Mouse (Mus musculus) thymus, adult 2 months (tissue): ENCODE measurements around the gene Fhad1. TPM values are rescaled to one million over a fixed set of nuclear protein-coding genes. Genes with fewer than 3 reads are reported as not detected.

Experiments used
- DNase-seq: peaks from one replicate; pipeline ENCODE4 v3.0.0; 2021
- H3K27ac ChIP-seq: fragments of 200-500 bp; 2 replicates; pipeline ENCODE4 v1.5.1; 2012; ENCODE audit warnings: low read length, control low read depth; ENCODE audit not compliant: control insufficient read depth, insufficient read depth
- H3K27me3 ChIP-seq: fragments of 200-500 bp; 2 replicates; pipeline ENCODE4 v1.6.1; 2012; ENCODE audit warnings: mild to moderate bottlenecking, low read length, moderate library complexity, mixed read lengths; ENCODE audit not compliant: control insufficient read depth, insufficient read depth
- H3K36me3 ChIP-seq: fragments of 200-500 bp; 2 replicates; pipeline ENCODE4 v1.6.1; 2012; ENCODE audit warnings: mild to moderate bottlenecking, low read length, moderate library complexity; ENCODE audit not compliant: control insufficient read depth, insufficient read depth
- H3K4me1 ChIP-seq: fragments of 200-500 bp; replicated peaks from 2 replicates; pipeline ENCODE4 v1.6.1; 2012; ENCODE audit warnings: low read length; ENCODE audit not compliant: control insufficient read depth, insufficient read depth
- H3K4me3 ChIP-seq: fragments of 200-500 bp; 2 replicates; pipeline ENCODE4 v1.5.1; 2012; ENCODE audit warnings: mild to moderate bottlenecking, low read length, control low read depth, moderate library complexity; ENCODE audit not compliant: control insufficient read depth, insufficient read depth
- CTCF ChIP-seq: fragments of 200-500 bp; IDR thresholded peaks from 2 replicates; pipeline ENCODE4 v1.5.1; 2012; ENCODE audit warnings: mild to moderate bottlenecking, control low read depth, low read length, moderate library complexity, borderline replicate concordance; ENCODE audit not compliant: control insufficient read depth, poor library complexity, insufficient read depth; ENCODE audit errors: extremely low read depth
- POLR2A ChIP-seq: fragments of 200-500 bp; IDR thresholded peaks from 2 replicates; pipeline ENCODE4 v1.6.1; 2012; ENCODE audit warnings: mild to moderate bottlenecking, low read length, control low read depth, moderate library complexity; ENCODE audit not compliant: control insufficient read depth, poor library complexity, insufficient read depth; ENCODE audit errors: extremely low read depth
- whole genome bisulfite sequencing: fragments of 180-500 bp; shearing (Covaris S2); methylation state at CpG from one replicate; pipeline ENCODE4 v1.1.7; 2018; 5-methylcytosine and 5-hydroxymethylcytosine counted together
- polyA plus RNA-seq: library from polyadenylated mRNA; depleted of rRNA; stranded (reverse); fragments of >200 nt; gene quantifications from 2 replicates; pipeline ENCODE4 v1.2.3, GENCODE M21; 2012; rRNA removed

The Fhad1 gene
- polyA plus RNA-seq, result 0.78 and 1.1 TPM in 2 replicates

GRCm38 (mm10) chr4:142014659-142015608 lies at the start of gene Fhad1:
TSS of gene Fhad1 (minus strand) at chr4:142015082.
- WGBS, result 3% methylated on average over 44 of the region's 46 CpGs
- no peak within 1 kb of the TSS for H3K27ac ChIP-seq
- H3K4me1 ChIP-seq, result peaks cover 12% of the 10 kb centered on the region
- peak; percentile 52 for DNase-seq
- no peak for TF ChIP-seq POLR2A
- no peak for TF ChIP-seq CTCF
- no peaks in the 10 kb centered on the region; the same call in 1 of the 2 replicates for H3K27me3 ChIP-seq
- no peaks in the 10 kb centered on the region for H3K36me3 ChIP-seq
- peak within 1 kb of the TSS; percentile 26 for H3K4me3 ChIP-seq

GRCm38 (mm10) chr4:142063057-142063534 lies 48.2 kb upstream of the Fhad1 start:
- no peaks in the 10 kb centered on the region for H3K36me3 ChIP-seq
- no peak overlapping the region for H3K27ac ChIP-seq
- H3K4me3 ChIP-seq, result no peak overlapping the region
- H3K27me3 ChIP-seq, result no peaks in the 10 kb centered on the region
- no peak for TF ChIP-seq POLR2A
- H3K4me1 ChIP-seq, result no peaks in the 10 kb centered on the region
- no peak for DNase-seq
- 95% methylated on average over 8 of the region's 8 CpGs for WGBS

GRCm38 (mm10) chr4:142061485-142062240 lies 46.8 kb upstream of the Fhad1 start:
- 94% methylated on average over 23 of the region's 23 CpGs for WGBS
- Histone ChIP-seq H3K27ac (no peak overlapping the region), H3K4me3 (no peak overlapping the region)

GRCm38 (mm10) chr4:142060455-142061378 lies 45.8 kb upstream of the Fhad1 start:
- no peak overlapping the region for H3K27ac ChIP-seq
- WGBS, result 93% methylated on average over 18 of the region's 18 CpGs
- no peaks in the 10 kb centered on the region for H3K36me3 ChIP-seq
- no peaks in the 10 kb centered on the region for H3K4me1 ChIP-seq
- no peaks in the 10 kb centered on the region for H3K27me3 ChIP-seq
- DNase-seq, result no peak
- TF ChIP-seq CTCF (no peak), POLR2A (no peak)
- H3K4me3 ChIP-seq, result no peak overlapping the region

More at GRCm38 (mm10) chr4:142061485-142062240, 46.8 kb upstream of the Fhad1 start:
- DNase-seq, result no peak
- Histone ChIP-seq H3K27me3 (no peaks in the 10 kb centered on the region), H3K4me1 (no peaks in the 10 kb centered on the region), H3K36me3 (no peaks in the 10 kb centered on the region)
- TF ChIP-seq CTCF (no peak), POLR2A (no peak)

GRCm38 (mm10) chr4:142059841-142060193 lies 44.9 kb upstream of the Fhad1 start:
- H3K4me3 ChIP-seq, result no peak overlapping the region
- H3K4me1 ChIP-seq, result no peaks in the 10 kb centered on the region
- H3K27ac ChIP-seq, result no peak overlapping the region
- no peaks in the 10 kb centered on the region for H3K27me3 ChIP-seq
- whole genome bisulfite sequencing, result 90% methylated on average over 8 of the region's 8 CpGs
- no peak for DNase-seq
- TF ChIP-seq CTCF (no peak), POLR2A (no peak)
- H3K36me3 ChIP-seq, result no peaks in the 10 kb centered on the region
